Mouse (Mus musculus) frontal cortex, adult (tissue): ENCODE measurements around the gene Odf4.
A peak's percentile ranks its signal among the peaks of the same experiment; 100 is the strongest.
"Not testable (repeated sequence)": the region's sequence is repeated elsewhere in the genome, so short reads cannot be mapped to it uniquely, and the experiment has no call there.

ENCODE experiments used
- ATAC-seq: cut with Nextera tagmentation; 2 replicates; pipeline ENCODE4 v1.9.2; 2017; ENCODE audit warnings: mild to moderate bottlenecking, moderate library complexity, mixed read lengths; ENCODE audit not compliant: low TSS enrichment

Gene Odf4

GRCm38 (mm10) chr11:68926981-68927380, at the start of gene Odf4:
TSS of gene Odf4 (minus strand) at chr11:68927081.
- no peak for ATAC-seq

- no peak for ATAC-seq
Observed at GRCm38 (mm10) chr11:68975601-68976000, 48.7 kb upstream of the Odf4 start.

- no peak for ATAC-seq
Observed at GRCm38 (mm10) chr11:68975085-68975484, 48.2 kb upstream of the Odf4 start, which contains the start of gene Rangrf. TSS of gene Rangrf (minus strand) at chr11:68975185.

GRCm38 (mm10) chr11:68974059-68974450, 47.2 kb upstream of the Odf4 start:
- no peak for ATAC-seq

GRCm38 (mm10) chr11:68973250-68974058, 46.6 kb upstream of the Odf4 start:
- peak; percentile 96 for ATAC-seq

GRCm38 (mm10) chr11:68970232-68970631, 43.4 kb upstream of the Odf4 start:
- ATAC-seq: no peak

GRCm38 (mm10) chr11:68968752-68969151, 41.9 kb upstream of the Odf4 start:
- no peak for ATAC-seq

GRCm38 (mm10) chr11:68967337-68968282, 40.7 kb upstream of the Odf4 start, which contains the start of gene Slc25a35:
TSS of gene Slc25a35 (plus strand) at chr11:68968131.
- ATAC-seq: peak; percentile 98

- ATAC-seq: no peak
Observed at GRCm38 (mm10) chr11:68966554-68966953, 39.7 kb upstream of the Odf4 start.

GRCm38 (mm10) chr11:68965845-68966244, 39.0 kb upstream of the Odf4 start:
- ATAC-seq: no peak

- ATAC-seq: no peak
Observed at GRCm38 (mm10) chr11:68965050-68965449, 38.2 kb upstream of the Odf4 start.

- no peak for ATAC-seq
Observed at GRCm38 (mm10) chr11:68963405-68963804, 36.5 kb upstream of the Odf4 start.

GRCm38 (mm10) chr11:68962159-68962558, 35.3 kb upstream of the Odf4 start:
- not testable (repeated sequence) for ATAC-seq

GRCm38 (mm10) chr11:68961596-68961995, 34.7 kb upstream of the Odf4 start:
- no peak; the same call in 1 of the 2 replicates for ATAC-seq

GRCm38 (mm10) chr11:68957971-68958370, 31.1 kb upstream of the Odf4 start:
- ATAC-seq: no peak

- ATAC-seq: no peak
Observed at GRCm38 (mm10) chr11:68957308-68957707, 30.4 kb upstream of the Odf4 start, which contains the start of gene Arhgef15. TSS of gene Arhgef15 (minus strand) at chr11:68957480.

- no peak for ATAC-seq
Observed at GRCm38 (mm10) chr11:68956697-68957096, 29.8 kb upstream of the Odf4 start.

- ATAC-seq: no peak
Observed at GRCm38 (mm10) chr11:68956107-68956506, 29.2 kb upstream of the Odf4 start.

- no peak for ATAC-seq
Observed at GRCm38 (mm10) chr11:68955473-68955872, 28.6 kb upstream of the Odf4 start.

- ATAC-seq: peak; percentile 47; the same call in 1 of the 2 replicates
Observed at GRCm38 (mm10) chr11:68954408-68954807, 27.5 kb upstream of the Odf4 start.

GRCm38 (mm10) chr11:68953903-68954302, 27.0 kb upstream of the Odf4 start:
- ATAC-seq: no peak

- peak; percentile 74; the same call in 1 of the 2 replicates for ATAC-seq
Observed at GRCm38 (mm10) chr11:68947542-68947993, 20.7 kb upstream of the Odf4 start.
